In the genomic region with DNA sequence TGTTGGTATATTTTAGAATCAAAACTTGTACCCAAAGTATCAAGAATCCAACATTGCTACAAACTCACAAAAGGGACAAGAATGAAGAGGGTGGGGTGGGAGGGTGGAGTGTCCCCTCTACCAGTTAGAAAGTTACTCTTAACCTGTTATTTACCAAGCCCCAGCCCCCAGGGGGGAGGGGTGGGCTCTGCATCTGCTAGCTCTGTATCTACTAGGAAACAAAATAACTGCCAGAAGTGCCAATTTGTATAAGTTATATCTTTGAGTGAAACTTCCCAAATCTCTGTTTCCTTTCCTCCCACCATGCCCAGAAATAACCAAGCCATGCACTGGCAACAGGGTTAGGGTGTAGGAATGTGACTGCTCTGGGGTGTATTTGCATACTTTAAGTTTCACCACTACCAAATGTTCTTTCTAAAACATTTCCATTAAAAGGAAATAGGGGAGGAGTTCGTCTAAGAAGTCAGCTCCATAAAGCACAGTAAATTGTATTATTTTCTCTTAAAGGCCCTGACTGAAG, we compare ENCODE assay signal across 29 mouse cellular contexts.
DNase-seq lines count a peak whose midpoint lies in the region; ATAC-seq lines count a peak whose summit lies in the region.
"Had no signal": no experiment of that assay in that cellular context is flagged by ENCODE, and none has a peak within 500 bp of the region (broad histone marks: within the 10 kb centered on the region; RNA-seq: fewer than 3 reads in every experiment).

No protein-coding gene starts in this region.

- ATAC-seq in frontal cortex, adult (ENCODE audit: low TSS enrichment), result peak; percentile 36; the same call in 1 of the 2 replicates
- no peak for ATAC-seq in hindbrain, embryonic 16.5 days
- ATAC-seq: activated CD4-positive, CD25-positive, alpha-beta regulatory T cell, adult 4 months; CD4-positive, CD25-positive, alpha-beta regulatory T cell, adult 4 months; forebrain, embryonic 14.5 days; forebrain, embryonic 16.5 days; Patski had no signal

- no peak overlapping the region for H3K27ac ChIP-seq in hindbrain, embryonic 16.5 days (ENCODE audit: low read depth, low read length)
- H3K27ac ChIP-seq: embryonic facial prominence, embryonic 13.5 days; embryonic facial prominence, embryonic 15.5 days; forebrain, embryonic 10.5 days; forebrain, embryonic 12.5 days had no signal

- no peak for DNase-seq in frontal cortex, postnatal 25 days (ENCODE audit: low spot score in 2 of 2)
- DNase-seq in right cerebral cortex, adult 18-20 months, result peak; percentile 32
- DNase-seq in right cerebral cortex, postnatal 14 days, result no peak
- DNase-seq in brain, adult 2 months (ENCODE audit: low read depth, low spot score), result peak; percentile 59
- peak; percentile 43 for DNase-seq in telencephalon, adult 2 months (ENCODE audit: low read depth, low spot score)
- DNase-seq: adrenal gland, adult 8-10 months; adrenal gland, postnatal 14 days; adrenal gland, postnatal 36 days; B cell, adult 2 months; cerebellum, adult 18-20 months; cerebellum, adult 8-10 months; cerebellum, adult 9-11 months; cerebellum, postnatal 14 days; cerebellum, postnatal 36 days; embryo, embryonic 11 days had no signal

- H3K9ac ChIP-seq in hindbrain, embryonic 16.5 days (ENCODE audit: low read depth, low read length), result no peak overlapping the region
- H3K9ac ChIP-seq: embryonic facial prominence, embryonic 13.5 days; embryonic facial prominence, embryonic 15.5 days; forebrain, embryonic 12.5 days had no signal

- H3K4me2 ChIP-seq in hindbrain, embryonic 16.5 days (ENCODE audit: low read length), result no peak overlapping the region
- H3K4me2 ChIP-seq: embryonic facial prominence, embryonic 13.5 days; embryonic facial prominence, embryonic 15.5 days; forebrain, embryonic 12.5 days had no signal

- H3K4me1 ChIP-seq in hindbrain, embryonic 16.5 days (ENCODE audit: control insufficient read depth, insufficient read depth, low read depth, low read length), result no peaks in the 10 kb centered on the region
- H3K4me1 ChIP-seq: embryonic facial prominence, embryonic 15.5 days had no signal

- no peaks in the 10 kb centered on the region for H3K9me3 ChIP-seq in hindbrain, embryonic 16.5 days (ENCODE audit: control insufficient read depth, low read length)
- H3K9me3 ChIP-seq: embryonic facial prominence, embryonic 13.5 days; embryonic facial prominence, embryonic 15.5 days; forebrain, embryonic 10.5 days; forebrain, embryonic 12.5 days; G1E had no signal

- WGBS in hindbrain, embryonic 16.5 days, result 62% methylated on average over 1 of the region's 1 CpGs

- no peaks in the 10 kb centered on the region for H3K27me3 ChIP-seq in hindbrain, embryonic 16.5 days (replicated peaks; ENCODE audit: control insufficient read depth, insufficient read depth, low read length)
- H3K27me3 ChIP-seq: CH12.LX; embryonic facial prominence, embryonic 13.5 days; embryonic facial prominence, embryonic 15.5 days; forebrain, embryonic 12.5 days; Patski had no signal

- H3K36me3 ChIP-seq in hindbrain, embryonic 16.5 days (ENCODE audit: control insufficient read depth, insufficient read depth, low read length), result no peaks in the 10 kb centered on the region
- H3K36me3 ChIP-seq: embryonic facial prominence, embryonic 13.5 days; embryonic facial prominence, embryonic 15.5 days; forebrain, embryonic 10.5 days; forebrain, embryonic 12.5 days; G1E had no signal

- H3K4me3 ChIP-seq in hindbrain, embryonic 16.5 days (ENCODE audit: low read length), result no peak overlapping the region
- H3K4me3 ChIP-seq: embryonic facial prominence, embryonic 13.5 days; embryonic facial prominence, embryonic 15.5 days; erythroblast, embryonic 14.5 days; forebrain, embryonic 10.5 days; forebrain, embryonic 12.5 days had no signal

Comparison
In these comparisons a context has a peak if more than half of its experiments do, and no peak if none do; other contexts are left out.
1. DNase-seq: peak in right cerebral cortex, adult 18-20 months (single experiment), brain, adult 2 months (single experiment) and telencephalon, adult 2 months (single experiment); none in frontal cortex, postnatal 25 days (0 of 2) and right cerebral cortex, postnatal 14 days (single experiment).